Mouse (Mus musculus) erythroblast, adult 5-6 weeks (primary cell): ENCODE results near the gene Morn4. TPM values are rescaled to one million over a fixed set of nuclear protein-coding genes. Genes with fewer than 3 reads are reported as not detected.
A peak's percentile ranks its signal among the peaks of the same experiment; 100 is the strongest.
"Not testable (repeated sequence)": the region's sequence is repeated elsewhere in the genome, so short reads cannot be mapped to it uniquely, and the experiment has no call there.

ENCODE experiments used
- ATAC-seq: replicated peaks from 2 replicates; pipeline ENCODE4 v1.8.0; 2016; ENCODE audit warnings: moderate number of reproducible peaks, mild to moderate bottlenecking, moderate TSS enrichment, inconsistent platforms; ENCODE audit not compliant: poor library complexity, low FRiP score, severe bottlenecking
- total RNA-seq, 2 experiments: library from RNA; stranded (forward) in 1 of 2; stranded (reverse) in 1 of 2; fragments of 150-400 nt in 1 of 2; fragments of 200-764, 138-1000 nt in 1 of 2; gene quantifications; 2 replicates each; pipeline versions ENCODE4 v1.2.3 to v1.2.4; 2015 to 2017; ENCODE audit warnings: low replicate concordance in 2 of 2

Morn4 gene
- total RNA-seq, 2 experiments from 2014 or later = not detected

- ATAC-seq = peak; percentile 46
These were observed 3.1 kb upstream of the Morn4 start for GRCm38 (mm10) chr19:42089103-42089747.

DNA sequence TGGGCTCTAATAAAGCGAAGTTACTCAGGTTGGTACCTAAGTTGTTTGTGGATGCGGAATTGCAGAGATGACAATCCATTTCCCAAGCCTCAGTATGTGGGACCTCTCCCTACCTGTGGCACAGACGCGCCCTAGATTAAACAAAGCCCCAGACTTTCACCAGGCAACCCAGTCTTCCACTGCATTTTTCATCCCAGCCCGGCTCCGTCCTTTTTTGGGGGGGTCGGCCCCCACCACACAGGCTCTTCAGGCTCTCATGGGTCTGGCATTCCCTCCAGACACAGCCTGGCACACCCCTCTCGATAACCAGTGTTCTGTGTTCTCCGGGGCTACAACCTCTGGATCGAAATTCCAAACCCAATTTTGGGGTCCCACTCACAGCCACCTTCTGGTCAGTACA, 467 bp downstream of the Morn4 start:
- no peak for ATAC-seq

DNA sequence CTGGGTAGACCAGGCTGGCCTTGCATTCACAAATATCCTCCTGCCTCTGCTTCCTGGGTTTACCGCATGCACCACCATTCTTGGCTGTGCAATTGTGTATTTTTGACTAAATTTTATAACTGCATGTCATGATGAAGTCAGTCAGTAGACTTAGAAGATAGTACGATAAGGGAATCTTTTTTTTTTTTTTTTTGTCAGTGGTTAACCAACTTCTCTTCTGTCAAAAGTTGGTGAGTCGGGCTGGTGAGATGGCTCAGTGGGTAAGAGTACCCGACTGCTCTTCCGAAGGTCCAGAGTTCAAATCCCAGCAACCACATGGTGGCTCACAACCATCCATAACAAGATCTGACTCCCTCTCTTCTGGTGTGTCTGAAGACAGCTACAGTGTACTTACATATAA, 4.5 kb downstream of the Morn4 start:
- ATAC-seq = not testable (repeated sequence)

GRCm38 (mm10) chr19:42080469-42080868, 5.7 kb downstream of the Morn4 start:
- no peak for ATAC-seq

- ATAC-seq = no peak
These were observed 6.2 kb downstream of the Morn4 start for GRCm38 (mm10) chr19:42079950-42080349.

DNA sequence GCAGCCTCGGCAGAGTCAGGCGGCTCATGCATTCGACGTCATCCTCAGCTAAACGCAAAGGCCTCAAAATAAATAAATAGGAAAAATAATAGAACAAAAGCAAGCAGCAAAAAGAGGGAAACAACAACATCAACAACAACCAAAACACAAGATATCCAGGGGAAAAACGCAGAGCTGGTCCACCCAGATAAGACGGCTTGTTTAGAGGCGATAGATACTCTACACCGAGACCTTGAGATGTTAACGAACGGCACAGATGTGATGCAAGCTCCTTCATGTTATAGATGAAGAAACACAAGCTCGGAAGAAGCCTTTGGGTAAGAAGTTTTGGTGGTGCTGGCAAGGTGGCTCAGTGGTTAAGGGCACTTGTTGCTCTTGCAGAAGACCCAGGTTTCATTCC, 7.2 kb downstream of the Morn4 start:
- no peak for ATAC-seq

- no peak for ATAC-seq
These were observed 7.6 kb downstream of the Morn4 start for GRCm38 (mm10) chr19:42078566-42078965.

DNA sequence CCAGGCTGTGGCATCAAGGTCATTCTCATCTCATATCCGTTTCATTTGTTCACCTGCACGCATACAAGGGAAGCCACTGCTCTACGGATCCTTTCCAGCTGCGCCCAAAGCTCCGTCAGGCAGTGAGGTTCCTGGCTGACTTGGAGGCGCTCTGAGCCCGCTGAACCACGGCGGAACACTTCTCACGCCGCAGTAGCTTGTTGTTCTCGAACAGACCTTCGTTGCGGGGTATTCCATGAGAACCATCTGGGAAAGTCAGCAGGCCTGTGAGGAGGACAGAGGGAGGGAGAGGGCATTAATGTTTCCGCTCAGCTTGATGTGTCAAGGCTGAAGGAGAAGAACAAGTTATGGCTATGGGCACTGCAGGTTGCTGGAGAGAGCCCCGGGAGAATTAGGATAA, 10.2 kb downstream of the Morn4 start:
- ATAC-seq = no peak

DNA sequence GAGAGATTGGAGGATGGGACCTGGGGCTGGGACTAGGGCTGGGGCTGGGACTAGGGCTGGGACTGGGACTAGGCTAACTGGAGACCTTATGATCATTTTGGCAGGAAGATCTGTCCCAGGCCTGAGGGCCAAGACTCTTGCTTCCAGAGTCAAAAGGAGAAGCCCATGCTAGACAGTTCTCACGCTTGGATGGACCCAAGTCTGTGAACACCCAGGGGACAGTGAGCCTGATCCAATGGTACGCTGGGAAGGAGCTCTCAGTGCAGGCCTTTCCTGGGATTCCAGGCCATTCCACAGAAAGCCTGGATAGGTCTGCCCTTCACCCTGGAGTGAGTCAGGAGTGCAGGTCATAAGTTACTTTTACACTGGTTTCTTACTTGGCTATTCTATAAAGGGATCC, 11.1 kb downstream of the Morn4 start:
- no peak for ATAC-seq

GRCm38 (mm10) chr19:42072802-42073201, 13.4 kb downstream of the Morn4 start:
- no peak for ATAC-seq

DNA sequence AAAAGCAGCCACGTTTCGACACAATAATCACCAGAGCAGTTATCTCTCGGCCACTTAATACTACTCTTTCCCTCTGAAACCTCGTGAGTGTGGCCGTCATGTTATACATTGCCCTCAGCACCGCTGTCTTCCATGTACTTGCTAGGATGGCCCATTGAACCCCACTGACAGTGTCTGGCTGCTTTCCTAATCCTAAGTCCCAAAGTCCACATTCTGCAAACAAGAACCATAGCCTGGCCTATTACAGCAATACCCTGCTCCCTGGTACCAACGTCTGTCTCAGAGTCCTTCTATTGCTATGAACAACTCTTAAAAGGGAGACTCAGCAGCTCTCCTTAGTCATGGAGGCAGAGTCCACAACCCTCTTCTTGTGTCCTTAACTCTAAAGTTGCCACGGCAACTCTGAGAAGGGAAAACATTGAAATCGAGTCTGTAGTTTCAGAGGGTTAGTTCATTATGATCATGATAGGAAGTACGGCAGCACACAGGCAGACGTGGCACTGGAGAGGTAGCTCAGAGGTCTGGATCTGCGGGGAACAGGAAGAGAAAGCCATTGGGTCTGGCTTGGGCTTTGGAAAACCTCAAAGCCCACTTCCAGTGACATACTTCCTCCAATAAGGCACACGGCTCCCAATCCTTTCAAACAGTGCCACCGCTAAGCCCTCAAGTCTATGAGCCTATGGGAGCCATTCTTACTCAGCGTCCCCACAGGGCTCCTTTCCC, 14.1 kb downstream of the Morn4 start:
- no peak for ATAC-seq

GRCm38 (mm10) chr19:42071221-42071620, 14.9 kb downstream of the Morn4 start:
- ATAC-seq = no peak

GRCm38 (mm10) chr19:42069241-42069525, 17.0 kb downstream of the Morn4 start:
- ATAC-seq = no peak

DNA sequence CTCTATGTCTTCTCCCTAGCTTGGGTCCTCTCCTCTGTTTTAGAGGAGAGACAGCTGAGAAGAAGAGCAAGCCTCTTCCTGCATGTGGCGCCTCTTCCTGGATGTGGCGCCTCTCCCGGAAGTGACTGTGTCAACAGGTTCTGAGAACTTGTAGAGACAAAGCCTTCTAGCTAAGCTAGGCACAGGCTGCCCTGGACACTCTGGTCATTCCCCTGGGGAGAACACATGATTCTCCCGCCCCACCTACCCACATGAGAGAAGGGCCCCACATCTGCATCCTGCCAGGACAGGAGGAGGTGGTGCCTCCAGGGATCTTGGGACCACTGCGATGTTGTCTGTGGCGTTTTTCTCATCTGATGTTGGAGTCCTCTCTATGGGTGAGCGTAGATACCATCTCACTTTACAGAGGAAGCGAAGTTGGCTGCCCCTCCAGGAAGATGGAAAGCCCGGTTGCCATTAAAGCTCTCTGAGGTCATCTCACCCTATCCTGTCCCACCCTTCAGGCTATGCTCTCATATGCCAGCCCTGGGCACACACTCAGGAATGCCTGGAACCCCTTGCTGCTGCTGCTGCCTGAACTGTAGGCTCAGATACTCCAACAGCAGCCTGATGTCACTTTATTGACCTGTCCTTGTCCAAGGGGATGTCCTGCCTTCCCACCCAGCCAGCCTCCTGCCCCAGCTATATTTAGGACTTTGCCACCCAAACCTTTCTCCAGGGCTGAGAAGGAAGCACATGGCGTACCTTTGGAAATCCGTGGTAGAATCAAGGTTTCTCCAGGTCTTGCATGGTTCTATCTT, 17.5 kb downstream of the Morn4 start:
- ATAC-seq = no peak

- ATAC-seq = no peak
These were observed 24.7 kb downstream of the Morn4 start for GRCm38 (mm10) chr19:42061443-42061842.

- no peak for ATAC-seq
These were observed 27.7 kb downstream of the Morn4 start for GRCm38 (mm10) chr19:42058426-42058825.

DNA sequence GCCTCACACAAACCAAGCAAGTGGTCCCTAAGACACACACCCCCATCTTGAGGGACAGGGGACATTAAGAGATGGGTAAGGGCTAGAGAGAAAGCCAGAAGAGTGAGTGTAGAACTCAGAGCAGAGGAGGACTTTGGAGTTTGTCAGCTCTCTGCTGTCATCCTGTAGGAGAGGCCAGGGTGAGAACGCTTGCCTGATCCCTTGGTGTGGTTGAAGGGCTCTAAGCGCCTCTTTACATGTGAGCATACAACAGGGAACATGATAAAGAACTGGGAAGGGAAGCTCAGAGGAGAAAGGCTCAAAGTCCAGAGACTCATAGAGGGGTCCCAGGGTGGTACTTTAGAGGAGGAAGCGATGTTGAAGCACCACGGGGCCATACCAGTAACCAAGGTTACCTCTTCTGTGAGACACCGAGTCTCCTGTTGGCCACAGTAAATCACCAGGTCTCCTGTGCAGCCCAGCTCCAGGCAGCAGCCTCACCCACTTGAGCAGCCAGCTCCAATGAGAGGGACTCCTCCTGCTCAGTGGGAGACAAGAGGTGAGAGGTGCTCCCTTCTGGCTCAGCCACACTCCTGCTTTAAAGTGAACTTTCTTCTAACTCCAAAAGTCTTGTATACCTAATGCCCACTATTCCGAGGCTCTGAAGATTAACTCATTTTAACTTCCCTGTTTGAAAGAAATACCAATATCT, 29.3 kb downstream of the Morn4 start:
- ATAC-seq = no peak

DNA sequence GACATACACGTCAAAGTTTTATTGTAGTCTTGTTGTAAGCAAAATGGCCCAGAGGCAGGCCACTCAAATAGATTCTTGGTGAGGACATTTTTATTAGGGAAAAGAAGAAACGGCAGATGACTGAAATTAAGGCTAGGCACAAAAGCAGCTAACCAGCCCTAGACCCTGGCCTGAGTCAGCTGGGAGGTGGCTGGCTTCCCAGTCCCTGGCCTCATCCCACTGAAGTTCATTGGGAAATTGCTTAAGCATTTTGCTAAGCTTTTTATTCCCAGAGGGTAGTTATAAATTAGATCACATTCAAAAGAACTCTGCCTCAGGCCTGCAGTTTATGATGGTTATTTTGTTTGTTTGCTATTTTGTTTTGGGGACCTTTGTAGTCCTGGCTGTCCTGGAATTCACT, 30.3 kb downstream of the Morn4 start:
- no peak for ATAC-seq

GRCm38 (mm10) chr19:42054255-42054654, 31.9 kb downstream of the Morn4 start:
- ATAC-seq = 0 out of 2 replicates have a peak, but pooled peaks have one; percentile 38

DNA sequence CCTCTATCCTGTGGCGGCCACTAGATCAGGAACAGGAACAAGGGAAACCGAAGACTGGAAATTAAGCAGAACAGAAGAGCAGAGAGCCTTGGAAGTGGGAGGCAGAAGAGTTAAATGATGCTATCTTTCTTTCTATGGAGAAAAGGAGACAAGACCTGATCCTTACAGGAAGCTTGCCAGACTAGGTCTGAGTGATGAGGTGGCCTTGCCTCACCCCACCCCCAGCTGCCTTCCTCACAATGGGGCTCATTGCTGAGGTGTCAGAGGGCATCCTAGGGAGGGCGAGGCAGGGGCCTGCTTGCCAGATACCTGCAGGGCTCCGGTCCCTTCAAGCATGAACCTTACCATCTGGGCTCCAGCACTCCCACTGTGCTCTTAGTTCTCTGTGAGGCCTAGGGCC, 34.2 kb downstream of the Morn4 start, which contains the start of gene 4933411K16Rik:
4933411K16Rik (plus strand) TSS at position 301 of the 400 bp plus-strand sequence.
- ATAC-seq = no peak
